Mouse (Mus musculus): ENCODE data around the gene Mthfd1l. TPM values are rescaled to one million over a fixed set of nuclear protein-coding genes. Genes with fewer than 3 reads are reported as not detected.

Mthfd1l gene
- polyA plus RNA-seq, 1 experiment from 2014 or later: 14.2 TPM

DNA sequence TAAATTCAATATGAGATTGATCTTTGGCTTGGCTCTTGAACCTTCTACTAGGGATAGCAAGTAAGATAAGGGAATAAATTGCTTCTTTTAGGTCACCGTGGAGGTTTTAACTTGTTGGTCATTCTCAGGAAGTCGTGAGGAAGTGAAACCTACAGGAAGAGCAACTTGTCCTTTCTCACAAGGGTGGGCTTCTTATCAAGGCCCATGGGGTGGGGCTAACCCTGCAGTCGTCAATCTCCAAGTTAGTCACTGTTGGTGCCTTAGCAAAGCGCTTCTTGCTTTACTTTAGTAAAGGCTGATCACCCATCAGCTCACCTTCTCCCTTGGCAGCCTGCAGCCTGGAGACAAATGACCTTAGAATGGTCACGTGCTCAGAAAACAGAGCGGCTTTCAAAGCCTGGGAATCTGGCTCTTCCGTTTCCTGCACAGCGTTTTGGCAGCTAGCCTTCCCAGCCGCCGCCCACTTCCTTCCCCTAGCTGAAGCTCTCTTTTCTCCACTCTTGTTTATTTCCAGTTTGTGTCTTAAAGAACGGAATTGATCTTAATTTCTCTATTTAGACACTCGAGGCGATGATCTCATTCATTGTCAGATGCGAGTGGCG, 106.8 kb downstream of the Mthfd1l start:
- peak; percentile 88 for ATAC-seq (ENCODE audit: low read depth)
- no peaks in the 10 kb centered on the region for H3K9me3 ChIP-seq (ENCODE audit: control insufficient read depth, low read length)
- WGBS: 31% methylated on average over 15 of the region's 15 CpGs
- no peaks in the 10 kb centered on the region for H3K27me3 ChIP-seq (ENCODE audit: control insufficient read depth, insufficient read depth, low read depth, low read length)
- H3K9ac ChIP-seq (ENCODE audit: low read length): peak overlapping the region; percentile 42
- H3K4me2 ChIP-seq (ENCODE audit: low read depth, low read length): peak overlapping the region; percentile 27
- 0 out of 2 replicates have a peak overlapping the region, but pooled peaks have one; percentile 1 for H3K4me3 ChIP-seq (ENCODE audit: low read length)
- peaks cover 24% of the 10 kb centered on the region for H3K4me1 ChIP-seq (replicated peaks; ENCODE audit: control insufficient read depth, insufficient read depth, low read length)
- H3K36me3 ChIP-seq (ENCODE audit: control insufficient read depth, insufficient read depth, low read length): no peaks in the 10 kb centered on the region
- H3K27ac ChIP-seq (ENCODE audit: low read length): peak overlapping the region; percentile 84

DNA sequence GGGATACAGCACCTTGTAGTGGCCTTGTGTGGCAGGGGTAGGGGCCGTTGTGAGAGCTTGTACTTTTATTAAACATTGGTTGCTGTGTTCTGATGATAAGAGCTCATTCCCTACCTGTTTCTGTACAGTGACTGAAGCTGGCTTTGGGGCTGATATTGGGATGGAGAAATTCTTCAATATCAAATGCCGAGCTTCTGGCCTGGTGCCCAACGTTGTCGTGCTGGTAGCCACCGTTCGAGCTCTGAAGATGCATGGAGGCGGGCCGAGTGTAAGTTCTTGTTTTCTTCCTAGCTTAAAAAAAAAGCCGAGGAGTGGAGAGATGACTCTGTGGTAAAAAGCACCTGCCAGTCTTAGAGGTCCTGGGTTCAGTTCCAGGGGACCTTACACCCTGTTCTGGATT, 110.7 kb downstream of the Mthfd1l start:
- Histone ChIP-seq H3K4me1 (replicated peaks; ENCODE audit: control insufficient read depth, insufficient read depth, low read length) (peaks cover 15% of the 10 kb centered on the region), H3K9ac (ENCODE audit: low read length) (no peak overlapping the region), H3K9me3 (ENCODE audit: control insufficient read depth, low read length) (no peaks in the 10 kb centered on the region), H3K4me2 (ENCODE audit: low read depth, low read length) (no peak overlapping the region), H3K36me3 (ENCODE audit: control insufficient read depth, insufficient read depth, low read length) (no peaks in the 10 kb centered on the region; the same call in 1 of the 2 replicates), H3K27me3 (ENCODE audit: control insufficient read depth, insufficient read depth, low read depth, low read length) (no peaks in the 10 kb centered on the region), H3K27ac (ENCODE audit: low read length) (no peak overlapping the region), H3K4me3 (ENCODE audit: low read length) (no peak overlapping the region)
- 86% methylated on average over 9 of the region's 9 CpGs for WGBS
- no peak for ATAC-seq (ENCODE audit: low read depth)

DNA sequence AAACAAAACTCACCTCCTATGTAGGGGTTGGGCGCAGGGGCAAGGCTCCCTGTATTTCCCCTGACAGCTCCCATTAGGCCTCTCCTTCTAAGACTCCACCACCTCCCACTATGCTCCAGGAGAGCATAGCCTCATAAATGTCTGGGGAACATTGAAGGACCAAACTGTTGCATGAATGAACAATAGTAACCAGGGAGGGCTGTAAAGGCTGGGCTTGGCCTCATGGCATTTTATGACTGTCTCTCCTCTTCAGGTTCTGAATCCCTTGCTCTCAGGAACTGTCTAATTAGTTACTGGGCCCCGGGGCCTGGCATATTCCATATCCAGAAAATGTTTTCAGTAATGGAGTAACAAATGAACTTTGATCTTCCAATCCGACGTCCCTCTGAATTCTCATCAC, 112.0 kb downstream of the Mthfd1l start:
- no peak for ATAC-seq (ENCODE audit: low read depth)

DNA sequence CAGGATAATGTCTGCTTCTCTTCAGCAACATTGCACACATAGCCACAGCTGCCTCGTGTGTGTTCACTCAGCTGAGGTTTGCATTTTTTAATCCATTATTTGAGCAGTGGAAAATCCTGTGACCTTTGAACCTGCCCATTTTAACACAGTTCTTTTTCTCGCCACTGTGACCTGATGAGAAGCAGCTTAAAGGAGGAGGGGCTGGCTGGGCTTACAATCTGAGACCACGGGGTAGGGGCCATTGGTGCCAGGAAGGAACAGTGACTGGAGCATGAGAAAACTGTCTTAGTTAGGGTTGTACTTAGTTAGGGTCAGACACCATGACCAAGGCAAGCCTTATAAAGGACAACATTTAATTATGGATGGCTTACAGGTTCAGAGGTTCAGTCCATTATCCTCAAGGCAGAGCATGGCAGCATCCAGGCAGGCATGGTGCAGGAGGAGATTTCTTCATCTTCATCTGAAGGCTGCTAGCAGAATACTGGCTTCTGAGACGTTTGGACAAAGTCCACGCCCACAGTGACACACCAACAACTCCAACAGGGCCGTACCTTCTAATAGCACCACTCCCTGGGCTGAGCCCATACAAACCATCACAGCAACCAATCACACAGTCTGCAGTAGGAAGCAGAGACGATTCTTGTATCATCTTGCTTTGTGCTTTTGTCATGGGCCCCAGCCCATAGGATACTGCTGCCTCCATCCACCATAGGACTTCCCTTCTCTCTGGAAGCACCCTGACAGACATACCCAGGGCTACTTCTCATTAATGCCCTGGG, 112.6 kb downstream of the Mthfd1l start:
- no peak overlapping the region for H3K9ac ChIP-seq (ENCODE audit: low read length)
- ATAC-seq (ENCODE audit: low read depth): no peak
- no peaks in the 10 kb centered on the region for H3K9me3 ChIP-seq (ENCODE audit: control insufficient read depth, low read length)
- H3K27ac ChIP-seq (ENCODE audit: low read length): no peak overlapping the region
- WGBS: 62% methylated on average over 7 of the region's 7 CpGs
- no peaks in the 10 kb centered on the region; the same call in 1 of the 2 replicates for H3K36me3 ChIP-seq (ENCODE audit: control insufficient read depth, insufficient read depth, low read length)
- H3K4me3 ChIP-seq (ENCODE audit: low read length): no peak overlapping the region
- no peaks in the 10 kb centered on the region for H3K4me1 ChIP-seq (replicated peaks; ENCODE audit: control insufficient read depth, insufficient read depth, low read length)
- H3K4me2 ChIP-seq (ENCODE audit: low read depth, low read length): no peak overlapping the region
- H3K27me3 ChIP-seq (ENCODE audit: control insufficient read depth, insufficient read depth, low read depth, low read length): no peaks in the 10 kb centered on the region

More for the DNA sequence above, 112.0 kb downstream of the Mthfd1l start:
- H3K27ac ChIP-seq (ENCODE audit: low read length): no peak overlapping the region
- H3K27me3 ChIP-seq (ENCODE audit: control insufficient read depth, insufficient read depth, low read depth, low read length): no peaks in the 10 kb centered on the region
- H3K9ac ChIP-seq (ENCODE audit: low read length): no peak overlapping the region
- peaks cover 3% of the 10 kb centered on the region for H3K4me1 ChIP-seq (replicated peaks; ENCODE audit: control insufficient read depth, insufficient read depth, low read length)
- H3K4me3 ChIP-seq (ENCODE audit: low read length): no peak overlapping the region
- H3K36me3 ChIP-seq (ENCODE audit: control insufficient read depth, insufficient read depth, low read length): no peaks in the 10 kb centered on the region; the same call in 1 of the 2 replicates
- no peak overlapping the region for H3K4me2 ChIP-seq (ENCODE audit: low read depth, low read length)
- H3K9me3 ChIP-seq (ENCODE audit: control insufficient read depth, low read length): no peaks in the 10 kb centered on the region
- WGBS: 81% methylated on average over 4 of the region's 4 CpGs

DNA sequence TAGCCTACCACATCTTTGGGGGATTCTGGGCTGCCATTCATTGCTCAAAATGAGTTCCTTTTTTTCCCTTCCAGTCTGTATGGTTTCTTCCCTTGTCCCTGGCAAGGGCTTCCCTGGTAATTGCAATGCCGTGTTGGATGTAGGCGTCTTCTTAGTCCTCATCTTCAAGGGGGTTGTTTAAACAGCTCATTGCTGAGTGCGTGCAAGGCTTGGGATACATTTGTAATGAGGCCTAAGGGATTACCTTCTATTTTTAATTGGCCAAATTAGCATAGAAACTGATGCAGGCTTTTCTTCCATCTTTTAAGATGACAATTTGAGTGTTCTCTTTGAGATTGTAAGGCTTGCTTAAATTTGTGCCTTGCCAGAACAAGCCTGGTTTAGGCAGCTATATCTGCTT, 114.6 kb downstream of the Mthfd1l start:
- Histone ChIP-seq H3K4me1 (replicated peaks; ENCODE audit: control insufficient read depth, insufficient read depth, low read length) (no peaks in the 10 kb centered on the region), H3K4me3 (ENCODE audit: low read length) (no peak overlapping the region), H3K9me3 (ENCODE audit: control insufficient read depth, low read length) (no peaks in the 10 kb centered on the region), H3K27me3 (ENCODE audit: control insufficient read depth, insufficient read depth, low read depth, low read length) (no peaks in the 10 kb centered on the region), H3K4me2 (ENCODE audit: low read depth, low read length) (no peak overlapping the region), H3K27ac (ENCODE audit: low read length) (no peak overlapping the region), H3K36me3 (ENCODE audit: control insufficient read depth, insufficient read depth, low read length) (no peaks in the 10 kb centered on the region; the same call in 1 of the 2 replicates), H3K9ac (ENCODE audit: low read length) (no peak overlapping the region)
- ATAC-seq (ENCODE audit: low read depth): no peak
- 83% methylated on average over 3 of the region's 3 CpGs for WGBS

DNA sequence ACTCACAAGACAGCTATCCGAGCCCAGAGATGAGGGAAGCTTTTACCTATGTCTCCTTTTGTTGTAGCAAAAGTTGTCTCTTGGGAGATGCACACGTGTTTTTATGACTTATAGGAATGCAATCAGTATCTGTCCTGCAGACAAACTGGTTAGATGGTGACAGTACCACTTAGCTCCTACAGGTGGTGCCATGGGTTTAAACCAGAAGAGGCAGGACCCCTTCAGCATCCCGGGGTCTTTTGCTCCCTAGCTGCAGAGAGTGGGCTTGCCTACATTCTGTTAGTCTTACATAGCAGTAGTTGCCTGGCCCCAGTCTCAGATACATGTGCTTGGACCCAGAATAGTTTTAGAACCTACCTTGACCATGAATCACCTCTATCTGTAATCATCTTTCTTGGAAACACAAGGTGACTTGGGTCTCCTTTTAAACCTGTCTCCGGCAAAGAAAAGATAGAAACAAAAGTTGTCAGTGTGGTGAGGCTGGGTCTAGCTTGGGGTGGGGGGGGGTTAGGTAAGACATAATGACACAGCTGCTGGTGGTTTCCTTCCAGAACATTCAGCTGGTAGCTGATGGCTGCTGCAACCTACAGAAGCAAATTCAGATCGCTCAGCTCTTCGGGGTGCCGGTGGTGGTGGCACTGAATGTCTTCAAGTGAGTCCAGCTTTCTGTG, 116.0 kb downstream of the Mthfd1l start:
- H3K27ac ChIP-seq (ENCODE audit: low read length): no peak overlapping the region
- ATAC-seq (ENCODE audit: low read depth): peak; percentile 25; the same call in 1 of the 2 replicates
- no peak overlapping the region for H3K4me2 ChIP-seq (ENCODE audit: low read depth, low read length)
- 67% methylated on average over 7 of the region's 7 CpGs for WGBS
- H3K4me3 ChIP-seq (ENCODE audit: low read length): no peak overlapping the region
- no peaks in the 10 kb centered on the region; the same call in 1 of the 2 replicates for H3K36me3 ChIP-seq (ENCODE audit: control insufficient read depth, insufficient read depth, low read length)
- H3K27me3 ChIP-seq (ENCODE audit: control insufficient read depth, insufficient read depth, low read depth, low read length): no peaks in the 10 kb centered on the region
- no peaks in the 10 kb centered on the region for H3K4me1 ChIP-seq (replicated peaks; ENCODE audit: control insufficient read depth, insufficient read depth, low read length)
- no peaks in the 10 kb centered on the region for H3K9me3 ChIP-seq (ENCODE audit: control insufficient read depth, low read length)
- no peak overlapping the region for H3K9ac ChIP-seq (ENCODE audit: low read length)

DNA sequence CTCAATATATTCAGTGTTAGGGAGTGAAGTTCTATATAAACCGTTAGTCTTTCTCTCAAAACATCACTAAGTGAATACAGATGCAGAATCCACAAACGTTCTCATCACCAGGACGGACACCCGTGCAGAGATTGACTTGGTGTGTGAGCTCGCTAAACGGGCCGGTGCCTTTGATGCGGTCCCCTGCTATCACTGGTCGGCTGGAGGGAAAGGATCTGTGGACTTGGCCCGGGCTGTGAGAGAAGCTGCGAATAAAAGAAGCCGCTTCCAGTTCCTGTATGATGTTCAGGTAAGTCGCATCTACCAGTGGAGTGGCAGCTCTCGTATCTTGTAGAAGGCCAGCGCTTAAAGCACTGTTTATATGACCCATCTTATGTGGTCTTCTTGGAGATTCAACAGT, 117.0 kb downstream of the Mthfd1l start:
- Histone ChIP-seq H3K27ac (ENCODE audit: low read length) (no peak overlapping the region), H3K4me3 (ENCODE audit: low read length) (no peak overlapping the region), H3K4me1 (replicated peaks; ENCODE audit: control insufficient read depth, insufficient read depth, low read length) (no peaks in the 10 kb centered on the region), H3K9ac (ENCODE audit: low read length) (no peak overlapping the region), H3K9me3 (ENCODE audit: control insufficient read depth, low read length) (no peaks in the 10 kb centered on the region), H3K36me3 (ENCODE audit: control insufficient read depth, insufficient read depth, low read length) (no peaks in the 10 kb centered on the region; the same call in none of the 2 replicates), H3K4me2 (ENCODE audit: low read depth, low read length) (no peak overlapping the region), H3K27me3 (ENCODE audit: control insufficient read depth, insufficient read depth, low read depth, low read length) (no peaks in the 10 kb centered on the region)
- 88% methylated on average over 15 of the region's 15 CpGs for WGBS
- no peak for ATAC-seq (ENCODE audit: low read depth)

DNA sequence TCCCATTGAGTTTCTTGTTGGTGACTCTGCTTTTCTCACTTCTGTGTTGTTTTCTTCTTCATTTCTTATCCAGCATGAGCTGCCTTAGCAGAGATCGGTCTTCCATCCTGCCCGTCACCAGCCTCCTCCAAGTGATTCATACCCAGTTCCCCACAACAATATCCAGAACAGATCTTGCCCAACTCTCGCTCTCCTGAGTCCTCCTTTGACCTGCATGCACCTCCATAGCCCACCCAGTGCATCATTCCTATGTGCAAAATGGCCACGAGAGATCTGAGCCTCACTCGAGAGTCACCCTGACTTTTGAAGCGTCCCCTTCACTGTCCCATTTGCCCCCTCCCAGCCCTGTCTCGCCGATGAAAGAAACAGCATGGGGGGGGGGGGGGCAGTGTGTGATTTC, 120.1 kb downstream of the Mthfd1l start:
- H3K9me3 ChIP-seq (ENCODE audit: control insufficient read depth, low read length): no peaks in the 10 kb centered on the region
- 90% methylated on average over 8 of the region's 8 CpGs for WGBS
- no peak for ATAC-seq (ENCODE audit: low read depth)
- no peak overlapping the region for H3K4me2 ChIP-seq (ENCODE audit: low read depth, low read length)
- peaks cover 5% of the 10 kb centered on the region; the same call in 1 of the 2 replicates for H3K4me1 ChIP-seq (replicated peaks; ENCODE audit: control insufficient read depth, insufficient read depth, low read length)
- no peak overlapping the region for H3K27ac ChIP-seq (ENCODE audit: low read length)
- no peak overlapping the region for H3K9ac ChIP-seq (ENCODE audit: low read length)
- H3K36me3 ChIP-seq (ENCODE audit: control insufficient read depth, insufficient read depth, low read length): peaks cover 3% of the 10 kb centered on the region; the same call in 1 of the 2 replicates
- H3K4me3 ChIP-seq (ENCODE audit: low read length): no peak overlapping the region
- H3K27me3 ChIP-seq (ENCODE audit: control insufficient read depth, insufficient read depth, low read depth, low read length): no peaks in the 10 kb centered on the region

Measured in lung, embryonic 16.5 days (tissue).